Mouse (Mus musculus): ENCODE measurements around the gene Chrm2.

Chrm2 gene

GRCm38 (mm10) chr6:36387612-36388400, at the start of gene Chrm2:
TSS of gene Chrm2 (plus strand) at chr6:36388084.
- DNase-seq: peak; percentile 91

- DNase-seq: no peak
Observed at GRCm38 (mm10) chr6:36373983-36374382, 13.9 kb upstream of the Chrm2 start.

GRCm38 (mm10) chr6:36377936-36378335, 9.9 kb upstream of the Chrm2 start:
- DNase-seq: no peak

GRCm38 (mm10) chr6:36384102-36384501, 3.8 kb upstream of the Chrm2 start:
- DNase-seq: no peak

- peak; percentile 87 for DNase-seq
Observed at GRCm38 (mm10) chr6:36388401-36389259, 746 bp downstream of the Chrm2 start.

GRCm38 (mm10) chr6:36389260-36389965, 1.5 kb downstream of the Chrm2 start:
- DNase-seq: peak; percentile 91

- no peak for DNase-seq
Observed at GRCm38 (mm10) chr6:36393705-36394104, 5.8 kb downstream of the Chrm2 start.

- DNase-seq: peak; percentile 98
Observed at GRCm38 (mm10) chr6:36405139-36405538, 17.3 kb downstream of the Chrm2 start.

- DNase-seq: no peak
Observed at GRCm38 (mm10) chr6:36409016-36409415, 21.1 kb downstream of the Chrm2 start.

GRCm38 (mm10) chr6:36410057-36410456, 22.2 kb downstream of the Chrm2 start:
- no peak for DNase-seq

- DNase-seq: peak; percentile 79
Observed at GRCm38 (mm10) chr6:36419716-36420115, 31.8 kb downstream of the Chrm2 start.

GRCm38 (mm10) chr6:36437964-36438363, 50.1 kb downstream of the Chrm2 start:
- peak; percentile 79 for DNase-seq

- DNase-seq: no peak
Observed at GRCm38 (mm10) chr6:36439218-36439617, 51.3 kb downstream of the Chrm2 start.

- peak; percentile 92 for DNase-seq
Observed at GRCm38 (mm10) chr6:36451480-36451879, 63.6 kb downstream of the Chrm2 start.

GRCm38 (mm10) chr6:36455071-36455470, 67.2 kb downstream of the Chrm2 start:
- peak; percentile 94 for DNase-seq

- no peak for DNase-seq
Observed at GRCm38 (mm10) chr6:36457015-36457414, 69.1 kb downstream of the Chrm2 start.

GRCm38 (mm10) chr6:36464008-36464407, 76.1 kb downstream of the Chrm2 start:
- no peak for DNase-seq

GRCm38 (mm10) chr6:36484132-36484665, 96.3 kb downstream of the Chrm2 start:
- DNase-seq: peak; percentile 59

- DNase-seq: peak; percentile 81
Observed at GRCm38 (mm10) chr6:36507008-36507663, 119.3 kb downstream of the Chrm2 start.

- peak; percentile 95 for DNase-seq
Observed at GRCm38 (mm10) chr6:36507946-36508345, 120.1 kb downstream of the Chrm2 start.

GRCm38 (mm10) chr6:36508469-36508868, 120.6 kb downstream of the Chrm2 start:
- no peak for DNase-seq

GRCm38 (mm10) chr6:36516508-36516907, 128.6 kb downstream of the Chrm2 start:
- no peak for DNase-seq

Measured in heart, adult 11 months (tissue).